Mouse (Mus musculus): ENCODE results near the gene Prpf38b.

DNA sequence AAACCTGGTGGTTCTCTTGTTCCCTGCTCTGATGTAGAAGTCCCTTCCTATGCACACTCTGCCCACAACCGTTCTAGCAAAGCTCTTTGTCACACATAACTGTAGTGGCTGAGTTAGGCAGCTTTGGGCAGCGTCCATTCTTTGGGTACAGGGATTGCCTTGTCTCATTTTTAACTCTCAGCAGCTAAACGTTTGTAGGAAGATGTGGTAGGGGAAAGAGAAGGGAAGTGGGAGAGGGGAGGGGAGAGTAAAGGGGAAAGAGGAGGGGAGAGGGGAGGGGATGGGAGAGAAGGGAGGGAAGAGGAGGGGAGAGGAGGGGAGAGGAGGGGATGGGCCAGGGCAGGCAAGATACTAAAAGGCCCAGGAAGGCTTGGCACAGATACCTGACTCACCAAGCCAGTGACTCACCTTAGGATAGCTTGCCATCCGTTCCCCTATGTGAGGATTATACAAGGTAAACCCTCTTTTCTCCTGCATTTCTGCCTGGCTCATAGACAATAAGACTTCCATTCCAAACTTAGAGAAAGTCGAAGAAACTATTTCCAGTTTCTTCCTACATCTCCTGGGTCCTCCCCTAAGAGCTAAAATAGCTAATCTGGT, 31.6 kb downstream of the Prpf38b start:
- TF ChIP-seq POLR2A (IDR thresholded peaks at IDR 0.05; ENCODE audit: extremely low read depth, insufficient read depth, low read length) = no peak
- TF ChIP-seq CTCF (IDR thresholded peaks at IDR 0.05; ENCODE audit: low read depth, low read length) = no peak

Measured in liver, adult 2 months (tissue).